Mouse (Mus musculus) limb, embryonic 12.5 days (tissue): ENCODE results near the gene Ptpn3. TPM values are rescaled to one million over a fixed set of nuclear protein-coding genes. Genes with fewer than 3 reads are reported as not detected.
"Not testable (repeated sequence)": the region's sequence is repeated elsewhere in the genome, so short reads cannot be mapped to it uniquely, and the experiment has no call there.

Experiments
- ATAC-seq: fragments of 200-750 bp; cut with Nextera tagmentation; 2 replicates; pipeline ENCODE4 v1.8.0; 2017; ENCODE audit warnings: low read depth, moderate TSS enrichment; ENCODE audit not compliant: insufficient number of reproducible peaks, insufficient read depth, low FRiP score, low TSS enrichment
- H3K27ac ChIP-seq: fragments of 300-500 bp; sonication (generic); 2 replicates; pipeline ENCODE4 v1.5.1; 2016; ENCODE audit warnings: mild to moderate bottlenecking, moderate library complexity
- H3K27me3 ChIP-seq: fragments of 300-500 bp; sonication (generic); 2 replicates; pipeline ENCODE4 v1.6.1; 2016; ENCODE audit warnings: mild to moderate bottlenecking, moderate library complexity
- H3K36me3 ChIP-seq: fragments of 300-500 bp; sonication (generic); 2 replicates; pipeline ENCODE4 v1.6.1; 2016; ENCODE audit warnings: mild to moderate bottlenecking, moderate library complexity
- H3K4me1 ChIP-seq: fragments of 300-500 bp; sonication (generic); replicated peaks from 2 replicates; pipeline ENCODE4 v1.6.1; 2016
- H3K4me2 ChIP-seq: fragments of 300-500 bp; sonication (generic); 2 replicates; pipeline ENCODE4 v1.6.1; 2016; ENCODE audit warnings: mild to moderate bottlenecking, moderate library complexity
- H3K4me3 ChIP-seq: fragments of 300-500 bp; sonication (generic); replicated peaks from 2 replicates; pipeline ENCODE4 v1.5.1; 2016; ENCODE audit warnings: mild to moderate bottlenecking
- H3K9ac ChIP-seq: fragments of 300-500 bp; sonication (generic); replicated peaks from 2 replicates; pipeline ENCODE4 v1.6.1; 2016; ENCODE audit warnings: mild to moderate bottlenecking, moderate library complexity
- H3K9me3 ChIP-seq: fragments of 300-500 bp; sonication (generic); 2 replicates; pipeline ENCODE4 v1.6.1; 2016; ENCODE audit warnings: mild to moderate bottlenecking, moderate library complexity
- WGBS: fragments of 180-500 bp; shearing (Covaris S2); methylation state at CpG from one replicate; pipeline ENCODE4 v1.1.7; 2016; 5-methylcytosine and 5-hydroxymethylcytosine counted together
- polyA plus RNA-seq: library from polyadenylated mRNA; unstranded; fragments of >200 nt; fragmentation: Nextera tagmentation; extraction: Ambion mirVana; gene quantifications from 2 replicates; pipeline ENCODE4 v1.2.1, GENCODE M21; 2016

Ptpn3 gene
- polyA plus RNA-seq, 1 experiment from 2014 or later = 2.9 TPM

DNA sequence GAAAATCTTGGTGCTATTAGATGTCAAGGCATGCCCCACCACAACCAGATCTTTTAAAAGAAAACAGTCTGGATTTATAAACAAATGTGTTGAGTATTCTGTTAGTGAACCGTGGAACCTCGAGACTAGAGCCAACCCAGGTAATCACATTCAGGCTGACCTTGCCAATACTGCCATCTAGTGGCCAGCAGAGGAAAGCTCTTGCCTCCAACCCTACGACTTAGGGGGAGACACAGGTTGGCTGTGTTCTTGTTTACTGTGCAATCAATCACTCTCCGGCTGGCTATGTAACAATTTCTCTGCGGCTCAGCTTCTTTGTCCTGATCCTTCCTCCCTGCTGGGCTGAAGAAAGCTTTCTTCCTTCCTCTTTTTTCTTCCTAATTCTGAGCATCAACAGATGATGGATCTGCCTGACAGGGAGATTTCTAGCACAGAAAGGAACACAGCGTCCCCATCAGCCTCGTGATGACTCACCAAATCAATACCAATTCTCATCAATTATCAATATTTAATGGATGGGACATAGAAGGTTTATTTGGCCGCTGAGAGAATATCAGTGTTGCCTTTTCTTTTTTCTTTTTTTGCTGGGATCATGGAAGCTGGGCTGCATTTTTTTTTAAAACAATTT lies 26.4 kb downstream of the Ptpn3 start:
- Histone ChIP-seq H3K9me3 (no peaks in the 10 kb centered on the region), H3K9ac (no peak overlapping the region), H3K27ac (no peak overlapping the region), H3K4me3 (no peak overlapping the region), H3K4me2 (no peak overlapping the region), H3K36me3 (no peaks in the 10 kb centered on the region), H3K4me1 (peaks cover 16% of the 10 kb centered on the region), H3K27me3 (no peaks in the 10 kb centered on the region)
- ATAC-seq = no peak
- 13% methylated on average over 8 of the region's 8 CpGs for WGBS

DNA sequence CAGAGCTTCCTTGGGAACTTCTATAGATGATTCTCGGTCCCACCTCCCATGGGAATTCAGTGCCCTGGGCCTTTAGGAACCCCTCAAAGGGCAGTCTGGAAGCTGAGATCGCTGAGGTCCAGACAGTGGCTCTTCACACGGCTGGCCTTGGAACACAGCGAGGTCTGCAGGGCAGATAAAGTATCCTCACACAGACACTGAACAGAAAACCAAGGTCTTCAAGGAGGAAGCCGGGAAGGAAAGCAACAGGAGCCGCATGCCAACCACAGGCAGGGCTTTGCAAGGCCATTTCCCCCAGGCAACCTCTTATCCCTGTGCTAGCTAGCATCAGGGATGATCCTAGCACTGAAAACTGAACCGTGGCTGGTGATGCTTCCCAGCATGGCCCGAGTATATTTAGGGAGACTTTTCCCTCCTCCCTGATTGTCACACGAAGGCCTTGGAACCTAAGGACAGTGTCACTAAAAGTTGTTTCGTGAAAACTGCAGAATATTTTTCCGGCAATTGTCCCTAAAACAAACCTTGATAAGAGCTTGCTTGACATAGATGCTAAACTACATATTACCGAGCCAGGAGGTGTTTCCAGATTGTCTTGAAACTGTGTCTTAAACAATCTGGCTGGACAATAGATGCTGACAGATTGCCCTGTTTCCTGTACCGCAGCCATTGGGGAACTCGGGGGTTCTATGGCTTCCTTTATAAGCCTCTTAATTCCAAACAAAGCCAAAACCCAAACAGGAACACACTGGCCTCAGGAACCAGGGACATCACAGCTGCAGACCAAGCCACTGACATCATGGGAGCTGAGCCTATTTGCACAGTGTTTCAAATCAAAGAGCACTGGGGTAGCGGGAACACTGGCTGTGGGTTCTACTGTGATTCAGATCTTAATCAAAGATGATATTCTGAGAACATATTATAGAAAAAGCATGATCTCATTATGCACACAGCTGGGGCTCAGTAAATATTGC lies 27.8 kb downstream of the Ptpn3 start:
- Histone ChIP-seq H3K27me3 (no peaks in the 10 kb centered on the region), H3K4me2 (no peak overlapping the region), H3K4me1 (peaks cover 8% of the 10 kb centered on the region), H3K36me3 (no peaks in the 10 kb centered on the region), H3K27ac (no peak overlapping the region), H3K4me3 (no peak overlapping the region), H3K9ac (no peak overlapping the region), H3K9me3 (no peaks in the 10 kb centered on the region)
- WGBS = 66% methylated on average over 15 of the region's 15 CpGs
- ATAC-seq = no peak

DNA sequence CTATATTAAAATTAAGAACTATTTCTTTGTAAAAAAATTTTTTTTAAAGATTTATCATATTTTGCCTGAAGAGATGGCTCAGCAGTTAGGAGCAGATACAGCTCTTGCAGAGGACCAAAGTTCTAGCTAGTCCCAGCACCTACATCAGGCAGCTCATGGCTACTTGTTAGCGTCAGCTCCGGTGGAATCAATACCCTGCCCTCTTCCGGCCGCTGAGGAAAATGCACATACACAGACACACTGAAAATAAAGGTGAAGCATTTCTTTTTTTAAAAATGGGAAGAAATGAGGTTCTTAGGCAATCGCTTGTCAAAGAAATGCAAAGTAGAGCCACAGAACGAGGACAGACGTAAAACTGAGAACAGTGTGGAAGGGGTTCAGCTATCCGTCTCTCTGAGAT lies 30.6 kb downstream of the Ptpn3 start:
- Histone ChIP-seq H3K9ac (no peak overlapping the region), H3K4me1 (peaks cover 4% of the 10 kb centered on the region; the same call in 1 of the 2 replicates), H3K4me3 (no peak overlapping the region), H3K27ac (no peak overlapping the region), H3K9me3 (no peaks in the 10 kb centered on the region), H3K27me3 (no peaks in the 10 kb centered on the region), H3K4me2 (no peak overlapping the region), H3K36me3 (no peaks in the 10 kb centered on the region)
- WGBS = 87% methylated on average over 8 of the region's 8 CpGs
- no peak for ATAC-seq

GRCm38 (mm10) chr4:57270489-57270888 lies 31.1 kb downstream of the Ptpn3 start:
- H3K4me3 ChIP-seq, H3K27me3 ChIP-seq, H3K27ac ChIP-seq, H3K9me3 ChIP-seq, H3K9ac ChIP-seq, ATAC-seq, H3K4me2 ChIP-seq, H3K36me3 ChIP-seq, H3K4me1 ChIP-seq: not testable (repeated sequence)
- WGBS = 89% methylated on average over 5 of the region's 5 CpGs

- H3K36me3 ChIP-seq = no peaks in the 10 kb centered on the region
- H3K27ac ChIP-seq = no peak overlapping the region
- no peaks in the 10 kb centered on the region for H3K4me1 ChIP-seq
- no peaks in the 10 kb centered on the region for H3K27me3 ChIP-seq
- H3K4me3 ChIP-seq = no peak overlapping the region
- 88% methylated on average over 10 of the region's 10 CpGs for WGBS
- no peak overlapping the region for H3K9ac ChIP-seq
- ATAC-seq = no peak
- no peaks in the 10 kb centered on the region for H3K9me3 ChIP-seq
- no peak overlapping the region for H3K4me2 ChIP-seq
Observed at GRCm38 (mm10) chr4:57269344-57269743, 32.3 kb downstream of the Ptpn3 start.

- no peaks in the 10 kb centered on the region for H3K4me1 ChIP-seq
- 86% methylated on average over 8 of the region's 8 CpGs for WGBS
- H3K4me3 ChIP-seq = no peak overlapping the region
- no peak overlapping the region for H3K9ac ChIP-seq
- H3K4me2 ChIP-seq = no peak overlapping the region
- no peak overlapping the region for H3K27ac ChIP-seq
- H3K27me3 ChIP-seq = no peaks in the 10 kb centered on the region
- H3K36me3 ChIP-seq = no peaks in the 10 kb centered on the region
- no peaks in the 10 kb centered on the region for H3K9me3 ChIP-seq
- no peak for ATAC-seq
Observed at GRCm38 (mm10) chr4:57268330-57268729, 33.3 kb downstream of the Ptpn3 start.

- Histone ChIP-seq H3K4me2 (no peak overlapping the region), H3K27me3 (no peaks in the 10 kb centered on the region), H3K36me3 (no peaks in the 10 kb centered on the region), H3K9ac (no peak overlapping the region), H3K9me3 (no peaks in the 10 kb centered on the region), H3K27ac (no peak overlapping the region), H3K4me1 (peaks cover 14% of the 10 kb centered on the region), H3K4me3 (no peak overlapping the region)
- ATAC-seq = no peak
- WGBS = 78% methylated on average over 9 of the region's 9 CpGs
Observed at GRCm38 (mm10) chr4:57266389-57266788, 35.2 kb downstream of the Ptpn3 start.

- H3K27ac ChIP-seq = no peak overlapping the region
- no peak overlapping the region for H3K4me2 ChIP-seq
- WGBS = 89% methylated on average over 7 of the region's 7 CpGs
- H3K4me1 ChIP-seq = peaks cover 21% of the 10 kb centered on the region
- no peak overlapping the region for H3K4me3 ChIP-seq
- ATAC-seq = no peak
- 0 out of 2 replicates have a peak, but pooled peaks cover 3% of the 10 kb centered on the region for H3K36me3 ChIP-seq
- H3K27me3 ChIP-seq = no peaks in the 10 kb centered on the region
- H3K9ac ChIP-seq = no peak overlapping the region
- no peaks in the 10 kb centered on the region; the same call in 1 of the 2 replicates for H3K9me3 ChIP-seq
Observed at GRCm38 (mm10) chr4:57263695-57264094, 37.9 kb downstream of the Ptpn3 start.

DNA sequence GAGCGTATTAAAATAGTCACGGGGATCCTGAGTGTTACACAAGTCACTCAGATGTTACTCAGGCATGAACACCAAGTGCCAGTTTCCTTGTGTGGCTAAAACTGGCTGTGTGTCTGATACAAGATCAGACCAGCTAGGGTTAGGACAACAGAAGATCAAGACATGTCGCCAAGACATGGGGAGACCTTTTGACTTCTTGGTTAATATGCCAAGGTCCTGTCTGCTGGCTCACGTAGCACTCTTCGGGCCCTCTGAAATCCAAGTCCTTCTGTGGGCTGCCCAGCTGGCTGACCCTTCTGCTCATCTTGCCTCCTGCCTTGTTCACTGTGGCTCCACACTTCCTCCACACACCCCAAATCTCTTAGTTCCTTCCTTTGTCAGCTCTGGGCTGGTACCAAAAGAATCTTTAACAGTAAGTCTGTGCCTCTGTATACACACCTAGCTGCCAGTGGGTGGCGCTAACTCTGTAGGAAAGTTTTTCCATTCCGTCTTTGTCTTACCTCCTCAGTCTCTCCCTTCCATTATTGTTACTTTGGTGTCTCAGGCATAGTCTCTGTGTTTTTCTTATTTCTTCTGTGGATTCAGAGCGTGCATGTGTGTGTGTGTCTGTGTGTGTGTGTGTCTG lies 38.5 kb downstream of the Ptpn3 start:
- no peak for ATAC-seq
- Histone ChIP-seq H3K9ac (no peak overlapping the region), H3K27me3 (no peaks in the 10 kb centered on the region), H3K9me3 (no peaks in the 10 kb centered on the region; the same call in 1 of the 2 replicates), H3K4me3 (no peak overlapping the region), H3K27ac (no peak overlapping the region), H3K4me1 (peaks cover 26% of the 10 kb centered on the region), H3K36me3 (0 out of 2 replicates have a peak, but pooled peaks cover 3% of the 10 kb centered on the region), H3K4me2 (no peak overlapping the region)
- WGBS = 78% methylated on average over 8 of the region's 8 CpGs

- H3K27me3 ChIP-seq = no peaks in the 10 kb centered on the region
- no peak overlapping the region for H3K4me3 ChIP-seq
- no peaks in the 10 kb centered on the region; the same call in 1 of the 2 replicates for H3K9me3 ChIP-seq
- peak overlapping the region; percentile 70; the same call in 1 of the 2 replicates for H3K27ac ChIP-seq
- 42% methylated on average over 8 of the region's 8 CpGs for WGBS
- ATAC-seq = no peak; the same call in 1 of the 2 replicates
- H3K9ac ChIP-seq = no peak overlapping the region
- peaks cover 33% of the 10 kb centered on the region for H3K4me1 ChIP-seq
- H3K36me3 ChIP-seq = 0 out of 2 replicates have a peak, but pooled peaks cover 3% of the 10 kb centered on the region
- H3K4me2 ChIP-seq = no peak overlapping the region
Observed at GRCm38 (mm10) chr4:57262451-57262850, 39.2 kb downstream of the Ptpn3 start.

GRCm38 (mm10) chr4:57261813-57262212 lies 39.8 kb downstream of the Ptpn3 start:
- H3K27me3 ChIP-seq = no peaks in the 10 kb centered on the region
- H3K4me2 ChIP-seq = peak overlapping the region; percentile 16
- H3K4me1 ChIP-seq = peaks cover 35% of the 10 kb centered on the region
- ATAC-seq = no peak
- H3K27ac ChIP-seq = peak overlapping the region; percentile 70
- H3K4me3 ChIP-seq = no peak overlapping the region
- H3K9ac ChIP-seq = no peak overlapping the region
- H3K36me3 ChIP-seq = 0 out of 2 replicates have a peak, but pooled peaks cover 3% of the 10 kb centered on the region
- no peaks in the 10 kb centered on the region; the same call in 1 of the 2 replicates for H3K9me3 ChIP-seq
- WGBS = 32% methylated on average over 9 of the region's 9 CpGs
